Mouse (Mus musculus) embryo, embryonic 10 days (tissue): Measurements from ENCODE around the gene Limch1.
A peak's percentile ranks its signal among the peaks of the same experiment; 100 is the strongest.

Experiments used
- DNase-seq: peaks from one replicate; pipeline ENCODE4 v3.0.0-alpha.2; 2015; ENCODE audit warnings: low spot score

Gene Limch1

GRCm38 (mm10) chr5:66979332-66980218 lies 233.9 kb downstream of the Limch1 start:
- peak; percentile 56 for DNase-seq

- DNase-seq, result no peak
Observed at GRCm38 (mm10) chr5:66980862-66981261, 235.2 kb downstream of the Limch1 start.

DNA sequence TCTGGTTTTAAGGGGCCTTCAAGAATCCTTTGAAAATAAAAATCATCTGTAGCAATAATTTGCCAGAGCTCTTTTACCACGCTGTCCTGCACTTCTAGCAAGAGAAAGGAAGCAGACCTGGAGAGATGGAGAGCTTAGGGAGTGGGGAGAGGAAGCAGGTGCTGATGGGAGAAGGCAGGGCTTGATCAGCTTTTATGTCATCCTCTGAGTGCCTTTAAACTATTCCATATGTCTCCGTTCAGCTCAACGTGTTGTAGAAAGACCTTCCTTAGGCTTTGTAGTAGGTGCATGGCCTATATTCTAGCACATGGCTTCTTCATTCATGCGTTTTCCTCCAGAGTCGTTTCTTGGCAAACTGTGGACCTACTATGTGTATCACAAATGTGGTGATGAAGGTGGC lies 237.5 kb downstream of the Limch1 start:
- DNase-seq, result peak; percentile 52

DNA sequence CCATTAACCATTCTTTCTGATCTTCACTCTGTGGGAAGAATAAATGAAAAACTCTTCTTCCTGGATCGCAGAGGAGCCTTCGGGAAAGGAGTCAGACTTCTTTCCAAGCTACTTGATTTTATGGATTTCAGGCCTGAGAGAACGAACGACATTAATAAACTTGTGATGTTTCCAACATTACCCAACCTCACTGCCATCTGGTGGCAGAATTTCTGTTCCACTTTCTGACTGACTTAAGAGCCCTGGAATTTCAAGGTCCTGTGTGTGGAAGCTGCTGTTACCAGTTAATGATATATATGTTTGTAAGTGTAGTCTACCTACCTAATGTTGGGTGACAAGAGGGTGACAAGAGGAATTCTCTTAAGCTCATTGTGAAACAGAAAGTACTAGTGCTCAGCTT lies 243.3 kb downstream of the Limch1 start:
- DNase-seq, result no peak

GRCm38 (mm10) chr5:66989531-66989930 lies 243.9 kb downstream of the Limch1 start:
- DNase-seq, result no peak

- DNase-seq, result no peak
Observed at GRCm38 (mm10) chr5:66992401-66992800, 246.8 kb downstream of the Limch1 start.

- DNase-seq, result no peak
Observed at GRCm38 (mm10) chr5:66993076-66993475, 247.4 kb downstream of the Limch1 start.

- peak; percentile 66 for DNase-seq
Observed at GRCm38 (mm10) chr5:66996124-66996523, 250.5 kb downstream of the Limch1 start.

DNA sequence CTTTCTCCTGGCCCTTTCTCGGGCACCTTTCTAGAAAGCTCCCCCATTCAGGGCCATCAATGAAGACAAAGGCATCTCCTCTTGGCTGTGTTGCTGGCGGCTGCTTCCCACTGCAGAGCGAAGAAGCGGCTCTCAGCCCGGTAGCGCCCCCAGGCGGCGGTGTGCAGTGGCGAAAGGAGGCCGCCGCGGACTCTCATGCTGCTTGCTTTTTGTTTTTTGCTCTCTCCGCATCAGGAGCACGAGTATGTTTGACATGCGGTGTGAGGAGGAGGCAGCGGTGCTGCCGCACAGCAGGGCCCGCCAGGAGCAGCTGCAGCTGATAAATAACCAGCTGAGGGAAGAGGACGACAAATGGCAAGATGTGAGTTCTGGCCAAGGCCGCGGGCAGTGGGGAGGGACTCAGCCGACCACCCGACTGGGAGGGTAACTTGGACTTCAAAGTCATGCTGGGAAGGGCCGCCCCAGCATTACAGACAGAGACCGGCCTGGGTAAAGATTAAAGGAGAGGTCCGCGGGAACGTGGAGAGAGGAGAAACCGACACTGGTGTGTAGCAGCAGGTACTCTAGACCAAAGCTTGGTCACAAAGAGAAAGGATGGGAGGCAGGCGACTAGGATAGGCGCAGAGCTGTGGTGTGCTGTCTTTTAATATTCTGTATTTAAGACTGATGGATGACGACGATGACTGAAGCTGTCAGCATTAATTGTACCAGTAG lies 251.4 kb downstream of the Limch1 start:
- DNase-seq, result peak; percentile 92

GRCm38 (mm10) chr5:66997600-66997930 lies 251.9 kb downstream of the Limch1 start:
- DNase-seq, result peak; percentile 61

GRCm38 (mm10) chr5:66998341-66998740 lies 252.7 kb downstream of the Limch1 start:
- no peak for DNase-seq

- no peak for DNase-seq
Observed at GRCm38 (mm10) chr5:67002346-67002745, 256.7 kb downstream of the Limch1 start.

GRCm38 (mm10) chr5:67004619-67005018 lies 259.0 kb downstream of the Limch1 start:
- no peak for DNase-seq

GRCm38 (mm10) chr5:67011043-67011870 lies 265.6 kb downstream of the Limch1 start:
- DNase-seq, result no peak

- no peak for DNase-seq
Observed at GRCm38 (mm10) chr5:67011985-67012384, 266.4 kb downstream of the Limch1 start.

DNA sequence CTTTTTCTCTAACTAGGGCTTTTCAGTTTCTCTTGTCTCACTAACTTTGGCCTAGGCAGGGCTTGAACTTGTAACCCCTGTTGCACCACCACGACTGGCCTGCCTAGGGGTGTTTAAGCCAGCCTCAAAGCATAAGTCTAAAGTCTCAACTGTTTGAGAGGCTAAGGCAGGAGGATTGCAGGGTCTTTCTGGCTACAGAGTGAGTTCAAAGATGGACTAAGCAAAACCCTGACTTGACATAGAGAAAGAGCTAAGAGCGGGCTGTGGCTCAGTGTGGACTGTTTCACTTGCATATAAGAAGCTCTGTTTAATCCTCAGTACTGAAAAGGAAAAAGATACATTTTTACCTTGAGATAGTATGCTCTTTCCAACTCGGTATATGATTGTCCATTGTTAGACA lies 268.3 kb downstream of the Limch1 start:
- no peak for DNase-seq

- DNase-seq, result peak; percentile 84
Observed at GRCm38 (mm10) chr5:67016450-67016849, 270.8 kb downstream of the Limch1 start.

DNA sequence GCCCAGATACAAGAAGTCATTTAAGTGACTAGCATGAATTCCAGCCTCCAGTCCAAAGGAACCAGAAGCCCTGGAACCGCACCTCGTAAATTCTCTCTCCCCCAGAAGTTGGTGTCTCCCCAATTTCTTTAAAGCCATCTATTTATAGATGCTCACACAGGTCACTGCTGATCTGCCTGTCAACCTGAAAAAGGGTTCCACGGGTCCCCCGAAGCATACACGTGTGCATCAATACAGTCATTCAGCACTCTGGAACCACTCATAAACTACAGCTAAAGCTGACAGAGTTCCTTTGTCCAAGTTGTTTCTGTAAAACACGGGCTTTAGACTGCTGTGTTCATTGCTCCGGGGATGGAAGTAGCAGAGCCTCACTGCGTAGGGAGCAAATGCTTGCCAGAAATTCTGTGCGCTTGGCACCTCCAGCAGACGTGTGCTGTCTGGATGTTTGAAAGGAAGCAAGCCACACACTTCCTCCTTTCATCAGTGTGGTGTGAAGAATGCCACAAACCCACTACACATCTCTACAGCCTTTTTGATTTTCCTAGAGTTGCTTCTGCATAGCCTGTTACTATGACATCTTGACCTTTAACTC lies 278.9 kb downstream of the Limch1 start:
- DNase-seq, result no peak

- DNase-seq, result no peak
Observed at GRCm38 (mm10) chr5:67025095-67025494, 279.5 kb downstream of the Limch1 start.

DNA sequence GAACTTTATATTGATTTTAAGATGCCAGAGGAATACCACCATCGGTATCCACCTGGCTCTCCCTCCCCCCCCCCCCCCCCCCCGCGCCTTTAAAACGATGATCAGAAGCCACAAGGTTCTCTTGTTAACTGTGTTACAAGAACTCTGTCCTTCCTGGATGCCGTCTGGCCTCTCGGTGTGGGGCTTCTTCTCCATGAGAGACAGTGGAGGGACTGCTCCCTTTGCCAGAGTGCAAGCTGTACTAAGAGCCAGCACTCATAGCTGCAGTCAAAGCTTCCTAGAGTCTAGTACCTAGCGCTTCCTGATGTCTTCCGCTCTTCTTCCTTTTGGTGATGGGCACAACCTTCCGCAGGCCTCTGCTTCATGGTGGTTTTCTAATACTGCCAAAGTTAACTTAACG lies 280.0 kb downstream of the Limch1 start:
- no peak for DNase-seq

- DNase-seq, result peak; percentile 26
Observed at GRCm38 (mm10) chr5:67028786-67029185, 283.2 kb downstream of the Limch1 start.

DNA sequence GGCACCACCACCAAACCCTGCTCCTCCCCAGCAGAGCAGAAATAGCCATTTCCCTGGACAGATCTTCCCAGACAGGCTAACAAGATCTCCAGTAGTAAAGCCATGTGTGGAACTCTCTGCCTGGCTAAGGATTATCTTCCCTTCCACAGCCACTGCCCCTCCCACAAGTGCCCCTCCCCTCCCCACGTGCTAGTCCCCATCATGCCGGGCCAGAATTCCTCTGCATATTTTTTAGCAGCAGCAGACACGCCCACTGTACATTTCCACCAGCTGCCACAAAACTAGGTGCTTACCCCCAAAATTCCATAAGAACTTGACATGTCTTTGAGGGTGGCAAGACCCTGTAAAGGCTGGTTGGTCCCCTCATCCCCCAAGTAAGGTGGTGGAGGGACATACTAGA lies 284.3 kb downstream of the Limch1 start:
- no peak for DNase-seq
